Mouse (Mus musculus): ENCODE results near the gene Ccl12.

The Ccl12 gene

DNA sequence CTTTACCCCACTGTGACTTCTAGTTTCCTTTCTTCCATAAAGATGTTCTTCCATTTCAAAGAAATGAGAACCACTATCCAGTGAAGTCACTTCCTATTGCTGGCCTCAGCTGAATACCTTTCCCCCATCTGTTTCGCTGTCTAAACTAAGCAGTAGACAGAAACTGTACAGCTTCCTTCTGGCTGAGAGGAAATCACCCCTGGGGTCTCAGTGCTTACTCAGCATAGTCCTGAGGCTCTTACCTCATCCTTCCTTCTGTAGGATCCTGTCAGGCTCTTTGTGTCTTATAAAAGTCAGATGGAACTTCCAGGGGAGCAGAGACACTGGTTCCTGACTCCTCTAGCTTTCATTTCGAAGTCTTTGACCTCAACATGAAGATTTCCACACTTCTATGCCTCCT is at the start of gene Ccl12:
Gene Ccl12 (plus strand): TSS at position 317 of the 400 bp plus-strand sequence.
- no peak for DNase-seq

- DNase-seq, result no peak
Measured at GRCm38 (mm10) chr11:82053849-82054248, 47.8 kb upstream of the Ccl12 start.

- DNase-seq, result no peak
Measured at GRCm38 (mm10) chr11:82057646-82058045, 44.0 kb upstream of the Ccl12 start, which contains the start of gene Ccl11. Ccl11 (plus strand) TSS chr11:82057823.

DNA sequence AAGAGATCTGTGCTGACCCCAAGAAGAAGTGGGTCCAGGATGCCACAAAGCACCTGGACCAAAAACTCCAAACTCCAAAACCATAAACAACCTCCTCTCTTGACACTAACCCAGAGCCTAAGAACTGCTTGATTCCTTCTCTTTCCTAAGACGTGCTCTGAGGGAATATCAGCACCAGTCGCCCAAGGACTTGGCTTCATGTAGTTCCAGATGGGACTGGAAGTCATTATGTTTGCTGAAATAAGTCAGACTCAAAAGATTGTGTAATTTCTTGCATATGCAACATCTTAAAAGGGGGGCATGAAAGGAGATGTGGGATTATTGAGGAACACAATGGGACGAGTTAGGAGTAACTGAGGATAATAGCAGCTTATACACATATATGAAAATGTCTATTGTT is 39.4 kb upstream of the Ccl12 start:
- DNase-seq, result no peak

DNA sequence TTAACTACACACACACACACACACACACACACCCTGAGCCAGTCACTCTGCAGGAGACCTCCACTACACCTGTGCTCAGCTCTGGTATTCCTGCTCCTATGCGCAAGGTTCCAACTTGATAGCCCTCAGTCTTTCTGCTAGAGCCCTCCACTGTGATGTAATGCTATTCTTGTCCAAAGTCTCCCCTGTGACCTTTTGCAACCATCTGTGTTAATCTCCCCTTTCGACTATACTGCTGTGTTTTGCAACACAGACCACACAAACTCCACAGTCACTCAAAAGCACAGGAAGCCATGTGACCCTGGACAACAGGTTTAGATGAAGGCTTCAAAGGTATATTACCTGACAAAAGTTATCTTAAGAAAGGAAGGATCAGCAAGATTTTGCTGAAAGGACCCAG is 38.2 kb upstream of the Ccl12 start:
- DNase-seq, result no peak

GRCm38 (mm10) chr11:82066953-82067571 is 34.6 kb upstream of the Ccl12 start:
- no peak for DNase-seq

GRCm38 (mm10) chr11:82071076-82071475 is 30.6 kb upstream of the Ccl12 start:
- DNase-seq, result no peak

DNA sequence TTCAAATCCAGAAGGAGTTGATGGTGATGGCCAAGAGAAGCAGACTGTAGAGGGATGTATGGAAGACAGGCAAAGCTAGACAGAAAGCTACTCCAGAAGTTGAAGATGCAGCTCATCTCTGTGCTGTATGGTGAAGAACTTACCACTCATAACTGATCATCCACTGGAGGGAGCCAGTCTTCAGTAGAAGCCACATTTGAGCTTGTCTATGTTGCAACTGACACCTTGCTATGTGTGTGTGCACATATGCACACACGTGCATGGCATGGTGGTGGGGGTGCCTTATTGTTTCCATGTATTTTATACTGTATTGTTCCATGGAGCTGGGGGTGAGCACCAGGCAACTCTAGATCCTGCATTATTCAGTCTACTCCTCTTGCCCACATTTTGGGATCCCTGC is 29.3 kb upstream of the Ccl12 start:
- DNase-seq, result no peak

- no peak for DNase-seq
Measured at GRCm38 (mm10) chr11:82072984-82073383, 28.7 kb upstream of the Ccl12 start.

GRCm38 (mm10) chr11:82073686-82074085 is 28.0 kb upstream of the Ccl12 start:
- no peak for DNase-seq

- no peak for DNase-seq
Measured at GRCm38 (mm10) chr11:82077031-82077430, 24.6 kb upstream of the Ccl12 start.

GRCm38 (mm10) chr11:82078136-82078730 is 23.4 kb upstream of the Ccl12 start:
- no peak for DNase-seq

DNA sequence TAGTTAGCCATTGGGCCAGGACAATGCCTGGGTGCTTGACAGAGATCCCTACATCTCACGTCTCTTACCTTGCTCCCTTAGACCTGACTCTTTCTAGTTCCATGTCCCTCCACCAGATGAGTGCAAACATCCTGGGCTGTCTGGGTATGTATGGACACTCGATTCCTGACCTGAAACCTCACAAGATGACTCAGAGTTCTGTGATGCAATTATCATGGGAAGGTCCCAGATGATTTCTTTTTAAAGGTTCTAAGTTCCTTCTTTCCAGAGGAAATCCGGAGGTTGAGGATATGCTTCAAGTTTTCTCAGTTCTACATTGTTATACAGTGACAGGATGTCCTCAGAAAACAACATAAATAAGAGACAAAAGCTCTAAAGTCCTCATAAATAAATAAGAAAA is 20.8 kb upstream of the Ccl12 start:
- no peak for DNase-seq

- DNase-seq, result no peak
Measured at GRCm38 (mm10) chr11:82084360-82084759, 17.3 kb upstream of the Ccl12 start.

GRCm38 (mm10) chr11:82099511-82100323 is 1.9 kb upstream of the Ccl12 start:
- no peak for DNase-seq

- no peak for DNase-seq
Measured at GRCm38 (mm10) chr11:82101087-82101486, 558 bp upstream of the Ccl12 start.

- DNase-seq, result no peak
Measured at GRCm38 (mm10) chr11:82109611-82110010, 8.0 kb downstream of the Ccl12 start.

DNA sequence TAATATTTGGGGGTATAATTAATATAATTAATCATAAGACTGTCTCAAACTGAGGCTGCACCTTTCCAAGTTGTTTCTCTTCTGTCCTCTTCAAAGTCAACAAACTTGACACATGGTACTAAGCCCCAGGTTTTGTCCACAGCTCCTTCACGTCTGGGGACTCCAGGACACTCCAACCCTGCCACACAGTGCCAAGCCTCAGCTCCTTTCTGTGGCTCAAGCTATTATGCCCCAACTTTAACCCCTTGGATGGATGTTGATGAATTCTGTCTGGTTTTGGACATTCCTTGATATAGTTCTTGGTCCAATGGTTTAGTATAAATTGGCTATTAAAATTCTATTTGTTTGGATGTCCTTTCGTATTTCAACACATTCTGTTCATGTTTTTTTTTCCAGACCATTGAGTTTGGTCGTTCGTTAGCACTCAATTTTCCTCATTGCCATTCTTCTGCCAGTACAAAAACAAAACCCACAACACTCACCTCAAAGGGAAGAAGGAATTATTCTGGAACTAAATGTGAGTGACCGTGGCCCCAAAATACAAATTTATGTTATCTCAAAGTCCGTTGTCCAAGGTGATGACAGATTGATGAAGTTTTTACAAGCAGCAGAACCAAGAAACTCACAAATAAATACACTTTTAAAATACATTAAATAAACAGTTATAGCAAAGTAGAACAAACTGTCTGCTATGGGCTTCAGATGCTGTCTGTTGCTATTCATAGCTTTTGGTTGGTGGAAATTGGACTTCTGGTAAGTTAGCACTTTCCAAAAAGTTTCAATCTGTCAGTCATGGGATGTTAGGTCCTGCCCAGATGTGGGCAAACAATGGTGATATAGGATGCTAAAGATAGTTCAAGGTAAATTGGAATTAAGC is 9.0 kb downstream of the Ccl12 start:
- no peak for DNase-seq

GRCm38 (mm10) chr11:82114885-82115284 is 13.2 kb downstream of the Ccl12 start, which contains the start of gene Ccl8:
Ccl8 (plus strand) TSS chr11:82115185.
- no peak for DNase-seq

GRCm38 (mm10) chr11:82116041-82116440 is 14.4 kb downstream of the Ccl12 start:
- no peak for DNase-seq

- DNase-seq, result no peak
Measured at GRCm38 (mm10) chr11:82132977-82133376, 31.3 kb downstream of the Ccl12 start.

DNA sequence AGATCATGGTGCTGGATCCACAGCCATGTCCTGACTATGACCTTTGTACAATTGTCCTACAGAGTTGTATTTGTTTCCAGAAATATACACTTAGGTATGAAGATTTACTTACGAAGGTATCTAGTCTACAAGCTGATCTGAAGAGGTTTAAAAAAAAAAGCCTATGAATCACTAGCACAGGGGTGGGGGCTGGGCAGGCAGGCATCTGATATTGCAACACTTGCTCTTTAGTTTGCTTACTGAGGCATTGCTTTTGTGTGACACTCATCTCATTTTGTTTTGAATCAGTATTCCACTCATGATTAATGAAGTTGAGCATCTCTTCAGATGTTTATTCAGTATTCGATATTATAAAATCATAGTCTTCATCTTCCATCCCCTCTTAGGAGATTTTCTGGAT is 34.6 kb downstream of the Ccl12 start:
- no peak for DNase-seq
